Mouse (Mus musculus) cerebellum, adult 2 months (tissue): ENCODE results near the gene Ugt1a6b. TPM values are rescaled to one million over a fixed set of nuclear protein-coding genes. Genes with fewer than 3 reads are reported as not detected.

Experiments
- DNase-seq, 2 experiments: peaks; one replicate each; pipeline ENCODE4 v3.0.0; 2021
- H3K27ac ChIP-seq: fragments of 200-500 bp; 2 replicates; pipeline ENCODE4 v1.5.1; 2012; ENCODE audit warnings: low read length, control low read depth, inconsistent platforms; ENCODE audit not compliant: insufficient read depth
- H3K27me3 ChIP-seq: fragments of 200-500 bp; 2 replicates; pipeline ENCODE4 v1.6.1; 2012; ENCODE audit warnings: inconsistent platforms, mild to moderate bottlenecking, low read length, moderate library complexity; ENCODE audit not compliant: control insufficient read depth, insufficient read depth
- H3K4me1 ChIP-seq: fragments of 200-500 bp; 2 replicates; pipeline ENCODE4 v1.6.1; 2011; ENCODE audit warnings: low read length; ENCODE audit not compliant: control insufficient read depth, insufficient read depth
- H3K4me3 ChIP-seq: fragments of 200-500 bp; replicated peaks from 2 replicates; pipeline ENCODE3; 2011; ENCODE audit warnings: mild to moderate bottlenecking, low read depth, low read length, control low read depth; ENCODE audit not compliant: insufficient read depth
- CTCF ChIP-seq: fragments of 200-500 bp; IDR thresholded peaks from 2 replicates; pipeline ENCODE4 v1.5.1; 2011; ENCODE audit warnings: low read depth, mild to moderate bottlenecking, control low read depth, low read length, moderate library complexity, borderline replicate concordance; ENCODE audit not compliant: insufficient read depth
- POLR2A ChIP-seq: fragments of 200-500 bp; IDR thresholded peaks from 2 replicates; pipeline ENCODE4 v1.6.1; 2011; ENCODE audit warnings: low read length, control low read depth, borderline replicate concordance; ENCODE audit not compliant: insufficient read depth
- WGBS: fragments of 180-500 bp; shearing (Covaris S2); methylation state at CpG from one replicate; pipeline ENCODE4 v1.1.7; 2018; 5-methylcytosine and 5-hydroxymethylcytosine counted together
- polyA plus RNA-seq: library from polyadenylated mRNA; depleted of rRNA; stranded (reverse); fragments of >200 nt; gene quantifications from 2 replicates; pipeline ENCODE4 v1.2.3, GENCODE M21; 2012

The Ugt1a6b gene
- polyA plus RNA-seq, 1 experiment = not detected

DNA sequence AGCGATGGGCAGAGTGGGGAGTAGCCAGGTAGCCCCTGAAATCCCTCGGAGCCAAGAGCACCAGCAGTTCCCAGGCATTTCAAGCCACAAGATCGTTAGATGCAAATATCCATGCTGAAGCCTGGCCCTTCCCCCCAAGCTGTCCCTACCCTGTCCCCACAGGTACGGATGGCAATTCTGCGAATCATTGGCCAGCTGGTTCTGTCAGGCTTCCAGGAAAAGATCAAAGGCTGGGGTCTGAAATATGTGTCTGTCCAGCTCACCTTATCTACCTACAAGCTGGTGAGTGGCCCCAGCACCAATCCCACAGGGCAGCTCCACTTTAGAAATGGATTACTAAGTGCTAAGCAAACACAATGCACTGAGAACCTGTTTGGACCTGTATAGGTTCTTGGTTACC lies 134.3 kb downstream of the Ugt1a6b start:
- DNase-seq = no peak
- Histone ChIP-seq H3K27me3 (no peaks in the 10 kb centered on the region), H3K4me1 (no peaks in the 10 kb centered on the region), H3K4me3 (no peak overlapping the region), H3K27ac (no peak overlapping the region)
- TF ChIP-seq CTCF (no peak), POLR2A (no peak)
- 72% methylated on average over 5 of the region's 5 CpGs for WGBS

DNA sequence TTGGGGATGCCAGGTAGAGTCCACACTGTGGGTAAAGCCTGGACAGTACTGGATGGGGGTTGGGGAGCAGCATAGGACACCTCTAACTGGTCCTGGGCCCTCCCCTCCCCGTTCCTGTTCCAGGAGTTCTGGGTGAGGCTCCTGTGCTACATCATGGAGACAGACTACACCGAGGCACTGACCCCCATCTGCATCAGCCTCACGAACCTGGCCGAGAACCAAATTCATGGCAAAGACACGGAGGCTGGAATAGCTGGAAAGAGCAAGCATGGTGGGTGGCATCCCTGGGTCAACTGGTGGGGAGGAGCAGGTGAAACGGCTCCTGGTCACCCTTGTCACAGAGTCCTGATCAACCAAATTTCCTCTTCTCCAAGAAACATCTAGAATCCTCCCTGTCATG lies 135.7 kb downstream of the Ugt1a6b start:
- no peak overlapping the region for H3K27ac ChIP-seq
- WGBS = 63% methylated on average over 6 of the region's 6 CpGs
- H3K4me1 ChIP-seq = no peaks in the 10 kb centered on the region
- DNase-seq = no peak
- H3K4me3 ChIP-seq = no peak overlapping the region
- no peaks in the 10 kb centered on the region for H3K27me3 ChIP-seq
- TF ChIP-seq CTCF (no peak), POLR2A (no peak)

DNA sequence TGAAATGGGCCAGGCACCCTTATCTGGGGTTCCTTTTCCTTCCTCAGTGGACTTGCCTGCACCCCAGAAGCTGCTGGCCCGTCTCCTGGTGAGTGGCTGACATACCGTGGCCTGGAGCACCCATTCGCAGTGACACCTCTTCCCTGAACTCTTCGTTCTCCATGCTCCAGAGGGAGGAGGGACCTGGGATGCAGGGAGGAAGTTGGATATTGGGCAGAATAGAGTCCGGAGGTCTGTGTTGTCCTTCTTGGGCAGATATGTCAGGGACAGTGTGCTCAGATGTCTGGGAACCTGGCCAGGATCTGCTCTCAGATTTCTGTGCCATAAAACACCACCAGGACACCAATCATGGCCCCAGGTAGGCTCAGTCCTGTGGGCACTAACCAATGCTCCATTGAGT lies 137.0 kb downstream of the Ugt1a6b start:
- Histone ChIP-seq H3K4me1 (no peaks in the 10 kb centered on the region), H3K27me3 (no peaks in the 10 kb centered on the region), H3K4me3 (no peak overlapping the region), H3K27ac (no peak overlapping the region)
- TF ChIP-seq POLR2A (no peak), CTCF (no peak)
- WGBS = 71% methylated on average over 5 of the region's 5 CpGs
- no peak for DNase-seq

DNA sequence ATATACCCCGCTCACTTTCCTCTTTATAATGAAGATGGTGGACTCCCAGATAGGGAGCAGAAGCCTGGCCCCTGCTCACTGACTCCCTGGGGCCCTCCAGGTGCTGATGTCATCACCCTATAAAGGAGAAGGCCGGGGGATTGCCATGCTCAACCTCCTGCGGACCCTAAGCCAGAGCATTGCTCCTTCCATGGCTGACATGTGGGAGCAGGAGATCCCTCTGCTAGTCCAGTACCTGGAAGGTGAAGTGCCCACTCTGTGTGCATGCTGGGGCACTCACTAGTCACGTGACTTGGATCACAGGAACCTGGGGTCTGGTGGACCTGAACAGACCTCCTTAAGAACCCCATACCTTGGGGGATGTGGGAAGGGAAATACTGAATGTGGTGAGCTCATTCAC lies 137.5 kb downstream of the Ugt1a6b start:
- Histone ChIP-seq H3K4me3 (no peak overlapping the region), H3K27ac (no peak overlapping the region), H3K4me1 (no peaks in the 10 kb centered on the region), H3K27me3 (no peaks in the 10 kb centered on the region)
- DNase-seq = no peak
- WGBS = 65% methylated on average over 4 of the region's 4 CpGs
- TF ChIP-seq POLR2A = no peak
- TF ChIP-seq CTCF = no peak

DNA sequence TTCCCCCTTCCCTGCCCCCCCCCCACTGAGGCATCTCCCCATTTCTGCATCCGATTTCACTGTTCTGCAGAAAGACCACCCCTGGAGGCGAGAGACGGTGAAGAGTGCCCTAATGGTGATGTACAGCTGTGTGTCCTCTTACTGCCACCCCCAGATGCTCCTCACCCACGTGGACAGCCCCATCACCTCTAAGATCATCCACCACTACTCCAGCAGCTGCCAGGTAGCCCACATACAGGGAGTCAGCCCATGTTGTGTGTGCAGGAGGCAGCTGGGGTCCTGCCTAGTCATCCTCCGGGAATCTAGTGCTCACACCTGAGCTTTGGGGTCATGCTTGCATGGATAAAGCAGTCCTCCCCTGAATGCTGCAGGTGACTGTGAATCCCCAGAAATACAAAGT lies 140.8 kb downstream of the Ugt1a6b start:
- H3K27me3 ChIP-seq = no peaks in the 10 kb centered on the region
- TF ChIP-seq CTCF = no peak
- TF ChIP-seq POLR2A = no peak
- DNase-seq = no peak
- WGBS = 61% methylated on average over 5 of the region's 5 CpGs
- H3K4me1 ChIP-seq = no peaks in the 10 kb centered on the region
- no peak overlapping the region for H3K4me3 ChIP-seq
- H3K27ac ChIP-seq = no peak overlapping the region

DNA sequence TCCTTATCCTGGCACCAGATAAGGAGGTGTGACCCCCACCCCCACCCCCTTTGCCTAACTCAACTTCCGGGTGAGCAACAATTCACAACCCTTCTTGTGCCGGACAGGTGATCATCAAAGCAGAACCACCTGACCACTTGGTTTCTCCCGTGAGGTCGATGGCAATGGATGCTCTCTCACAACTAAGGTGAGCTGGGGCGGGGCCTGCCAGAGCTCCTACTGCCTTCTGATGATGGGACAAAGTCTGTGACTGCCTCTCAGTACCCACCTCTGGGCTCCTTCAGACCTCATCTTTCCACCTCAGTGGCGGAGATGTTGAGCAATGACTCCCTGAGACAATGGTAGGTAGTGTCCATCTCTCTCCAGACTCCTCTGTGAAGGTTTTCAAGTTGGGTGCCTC lies 142.8 kb downstream of the Ugt1a6b start:
- H3K4me3 ChIP-seq = no peak overlapping the region
- H3K27me3 ChIP-seq = no peaks in the 10 kb centered on the region
- WGBS = 77% methylated on average over 6 of the region's 6 CpGs
- H3K4me1 ChIP-seq = no peaks in the 10 kb centered on the region
- TF ChIP-seq POLR2A = no peak
- no peak overlapping the region for H3K27ac ChIP-seq
- DNase-seq = no peak

DNA sequence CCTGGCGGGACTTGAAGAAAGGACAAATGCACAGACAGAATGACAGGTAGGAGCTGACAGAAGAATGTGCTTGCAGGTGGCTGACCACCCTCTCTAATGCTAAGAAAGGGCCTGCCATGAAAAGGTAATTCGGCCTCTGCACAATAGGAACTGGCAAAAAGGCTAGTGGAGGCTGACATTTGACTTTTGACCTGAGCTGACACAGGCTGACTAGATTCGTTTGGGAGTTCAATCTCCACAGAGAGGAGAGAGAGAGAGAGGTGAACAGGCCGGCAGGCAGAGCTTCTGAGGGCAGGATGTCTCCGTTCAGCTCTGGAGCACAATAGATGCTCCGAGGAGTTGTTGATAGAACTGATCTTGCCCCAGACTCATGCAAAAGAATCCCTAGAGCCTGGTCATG lies 143.3 kb downstream of the Ugt1a6b start:
- WGBS = 47% methylated on average over 6 of the region's 6 CpGs
- Histone ChIP-seq H3K4me3 (no peak overlapping the region), H3K27ac (no peak overlapping the region), H3K4me1 (no peaks in the 10 kb centered on the region), H3K27me3 (no peaks in the 10 kb centered on the region)
- no peak for DNase-seq
- TF ChIP-seq CTCF (no peak), POLR2A (no peak)

DNA sequence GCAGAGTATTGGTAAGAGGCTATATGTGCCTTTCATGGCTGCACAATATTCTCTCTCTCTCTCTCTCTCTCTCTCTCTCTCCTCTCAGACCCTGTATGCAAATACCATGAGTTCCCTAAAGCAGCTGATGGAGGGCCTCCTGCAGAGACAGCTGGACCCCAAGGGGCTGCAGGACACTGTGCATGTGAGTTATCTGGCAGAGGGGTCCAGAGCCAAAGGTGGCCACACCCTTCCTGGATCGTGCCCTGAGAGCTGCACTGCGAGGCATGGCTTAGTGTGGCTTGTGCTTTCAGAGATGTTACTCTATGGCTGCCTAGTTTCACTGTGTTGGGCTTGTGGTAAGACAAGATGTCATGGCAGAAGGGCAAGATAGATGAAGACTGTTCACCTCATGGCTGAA lies 144.6 kb downstream of the Ugt1a6b start:
- no peaks in the 10 kb centered on the region for H3K4me1 ChIP-seq
- H3K27ac ChIP-seq = no peak overlapping the region
- H3K27me3 ChIP-seq = no peaks in the 10 kb centered on the region
- 46% methylated on average over 2 of the region's 2 CpGs for WGBS
- TF ChIP-seq POLR2A = no peak
- no peak for TF ChIP-seq CTCF
- no peak overlapping the region for H3K4me3 ChIP-seq
- no peak for DNase-seq

DNA sequence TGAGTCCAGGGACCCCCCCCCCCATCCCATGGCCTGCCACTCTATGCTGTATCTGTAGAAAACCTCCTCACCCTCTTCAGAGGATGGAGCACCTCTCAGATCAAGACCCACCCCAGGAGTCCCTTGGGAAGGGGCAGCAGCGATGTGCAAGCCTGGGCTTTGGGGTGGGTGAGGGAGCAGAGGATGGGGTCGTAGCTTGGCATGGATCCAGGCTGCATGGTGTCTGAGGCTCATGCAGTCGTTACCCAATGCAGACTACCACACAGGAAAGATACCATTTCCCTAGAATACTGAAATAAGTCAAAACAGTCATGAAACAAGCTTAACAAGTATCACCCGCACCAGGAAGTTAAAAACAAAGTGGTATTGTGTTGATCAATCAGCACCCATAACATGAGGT lies 145.6 kb downstream of the Ugt1a6b start:
- Histone ChIP-seq H3K4me3 (no peak overlapping the region), H3K27me3 (no peaks in the 10 kb centered on the region), H3K4me1 (no peaks in the 10 kb centered on the region), H3K27ac (no peak overlapping the region)
- TF ChIP-seq CTCF = no peak
- TF ChIP-seq POLR2A = no peak
- no peak for DNase-seq
- WGBS = 56% methylated on average over 4 of the region's 4 CpGs

DNA sequence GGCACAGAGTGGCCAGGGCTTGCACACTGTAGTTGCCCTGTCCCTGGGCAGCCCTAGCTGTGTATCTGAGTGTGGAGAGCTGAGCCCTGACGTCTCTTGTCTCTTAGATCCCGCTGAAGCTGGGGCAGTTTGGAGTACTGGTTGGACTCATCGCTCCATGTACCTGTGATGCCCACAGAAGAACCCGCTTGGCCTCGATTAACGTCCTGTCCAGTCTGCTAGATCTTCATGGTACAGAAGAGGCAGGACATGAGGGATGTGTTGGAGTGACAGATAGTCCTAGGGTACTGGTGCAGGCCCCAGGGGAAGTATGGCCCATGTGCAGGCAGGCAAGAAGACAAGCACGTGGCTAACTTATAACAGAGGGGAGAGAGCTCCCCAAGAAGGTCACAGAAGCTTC lies 146.5 kb downstream of the Ugt1a6b start:
- 74% methylated on average over 7 of the region's 7 CpGs for WGBS
- DNase-seq = no peak
- H3K27ac ChIP-seq = no peak overlapping the region
- no peaks in the 10 kb centered on the region for H3K27me3 ChIP-seq
- TF ChIP-seq CTCF = no peak
- TF ChIP-seq POLR2A = no peak
- no peaks in the 10 kb centered on the region for H3K4me1 ChIP-seq
- no peak overlapping the region for H3K4me3 ChIP-seq
